Mouse (Mus musculus) right cerebral cortex, adult 2 months (tissue): ENCODE measurements around the gene Tyw5.

Source experiments
- DNase-seq, 2 experiments: peaks; one replicate each; pipeline ENCODE4 v3.0.0; 2021 to 2022; ENCODE audit warnings: low spot score in 2 of 2

Tyw5 gene

GRCm38 (mm10) chr1:57387876-57388275 is 19.0 kb downstream of the Tyw5 start:
- DNase-seq = peak; percentile 47 to 49

GRCm38 (mm10) chr1:57386519-57386918 is 20.4 kb downstream of the Tyw5 start:
- DNase-seq = no peak

GRCm38 (mm10) chr1:57377376-57378341 is 29.2 kb downstream of the Tyw5 start, which contains the start of gene 1700066M21Rik:
1700066M21Rik (plus strand) TSS chr1:57377620.
- DNase-seq = peak; percentile 95 to 96

GRCm38 (mm10) chr1:57376806-57377205 is 30.1 kb downstream of the Tyw5 start:
- no peak for DNase-seq

GRCm38 (mm10) chr1:57375276-57375675 is 31.6 kb downstream of the Tyw5 start:
- DNase-seq = no peak

- DNase-seq = no peak
These were observed 36.5 kb downstream of the Tyw5 start for GRCm38 (mm10) chr1:57370451-57370850.

- DNase-seq = no peak
These were observed 37.8 kb downstream of the Tyw5 start for GRCm38 (mm10) chr1:57369111-57369510.

- no peak for DNase-seq
These were observed 39.5 kb downstream of the Tyw5 start for GRCm38 (mm10) chr1:57367446-57367845.

- DNase-seq = no peak
These were observed 48.4 kb downstream of the Tyw5 start for GRCm38 (mm10) chr1:57358546-57358945.

GRCm38 (mm10) chr1:57351941-57352340 is 55.0 kb downstream of the Tyw5 start:
- DNase-seq = no peak

GRCm38 (mm10) chr1:57347487-57347886 is 59.4 kb downstream of the Tyw5 start:
- DNase-seq = no peak

- DNase-seq = no peak
These were observed 65.7 kb downstream of the Tyw5 start for GRCm38 (mm10) chr1:57341197-57341596.

GRCm38 (mm10) chr1:57339156-57339796 is 67.6 kb downstream of the Tyw5 start:
- DNase-seq = no peak
